Mouse (Mus musculus) liver, embryonic 13.5 days (tissue): ENCODE results near the gene Dhrs3. TPM values are rescaled to one million over a fixed set of nuclear protein-coding genes. Genes with fewer than 3 reads are reported as not detected.
A peak's percentile ranks its signal among the peaks of the same experiment; 100 is the strongest.

ENCODE experiments used
- ATAC-seq: fragments of 200-750 bp; cut with Nextera tagmentation; 2 replicates; pipeline ENCODE4 v1.8.0; 2017; ENCODE audit warnings: low read depth, mild to moderate bottlenecking, moderate number of reproducible peaks, moderate library complexity
- DNase-seq: peaks from one replicate; pipeline ENCODE4 v3.0.0; 2022
- H3K27ac ChIP-seq: fragments of 300-500 bp; sonication (generic); 2 replicates; pipeline ENCODE4 v1.5.1; 2015; ENCODE audit warnings: moderate library complexity, mild to moderate bottlenecking, inconsistent platforms
- H3K27me3 ChIP-seq: fragments of 300-500 bp; sonication (generic); 2 replicates; pipeline ENCODE4 v1.6.1; 2015; ENCODE audit warnings: mild to moderate bottlenecking, inconsistent platforms
- H3K36me3 ChIP-seq: fragments of 300-500 bp; sonication (generic); 2 replicates; pipeline ENCODE4 v1.6.1; 2015; ENCODE audit warnings: mild to moderate bottlenecking, inconsistent platforms
- H3K4me1 ChIP-seq: fragments of 300-500 bp; sonication (generic); replicated peaks from 2 replicates; pipeline ENCODE4 v1.6.1; 2015; ENCODE audit warnings: inconsistent platforms
- H3K4me2 ChIP-seq: fragments of 300-500 bp; sonication (generic); 2 replicates; pipeline ENCODE4 v1.6.1; 2015; ENCODE audit warnings: inconsistent platforms, mild to moderate bottlenecking, moderate library complexity
- H3K4me3 ChIP-seq: fragments of 300-500 bp; sonication (generic); replicated peaks from 2 replicates; pipeline ENCODE4 v1.5.1; 2015; ENCODE audit warnings: mild to moderate bottlenecking, inconsistent platforms
- H3K9ac ChIP-seq: fragments of 300-500 bp; sonication (generic); 2 replicates; pipeline ENCODE4 v1.6.1; 2015; ENCODE audit warnings: mild to moderate bottlenecking, inconsistent platforms
- H3K9me3 ChIP-seq: fragments of 300-500 bp; sonication (generic); replicated peaks from 2 replicates; pipeline ENCODE4 v1.6.1; 2016; ENCODE audit warnings: inconsistent platforms
- WGBS: fragments of 180-500 bp; shearing (Covaris S2); methylation state at CpG from one replicate; pipeline ENCODE4 v1.1.7; 2015; ENCODE audit not compliant: insufficient replicate concordance; 5-methylcytosine and 5-hydroxymethylcytosine counted together
- polyA plus RNA-seq: library from polyadenylated mRNA; unstranded; fragments of >200 nt; fragmentation: Nextera tagmentation; extraction: Ambion mirVana; gene quantifications from 2 replicates; pipeline ENCODE4 v1.2.1, GENCODE M21; 2015

Dhrs3 gene
- polyA plus RNA-seq, 1 experiment from 2014 or later: 25.0 TPM

DNA sequence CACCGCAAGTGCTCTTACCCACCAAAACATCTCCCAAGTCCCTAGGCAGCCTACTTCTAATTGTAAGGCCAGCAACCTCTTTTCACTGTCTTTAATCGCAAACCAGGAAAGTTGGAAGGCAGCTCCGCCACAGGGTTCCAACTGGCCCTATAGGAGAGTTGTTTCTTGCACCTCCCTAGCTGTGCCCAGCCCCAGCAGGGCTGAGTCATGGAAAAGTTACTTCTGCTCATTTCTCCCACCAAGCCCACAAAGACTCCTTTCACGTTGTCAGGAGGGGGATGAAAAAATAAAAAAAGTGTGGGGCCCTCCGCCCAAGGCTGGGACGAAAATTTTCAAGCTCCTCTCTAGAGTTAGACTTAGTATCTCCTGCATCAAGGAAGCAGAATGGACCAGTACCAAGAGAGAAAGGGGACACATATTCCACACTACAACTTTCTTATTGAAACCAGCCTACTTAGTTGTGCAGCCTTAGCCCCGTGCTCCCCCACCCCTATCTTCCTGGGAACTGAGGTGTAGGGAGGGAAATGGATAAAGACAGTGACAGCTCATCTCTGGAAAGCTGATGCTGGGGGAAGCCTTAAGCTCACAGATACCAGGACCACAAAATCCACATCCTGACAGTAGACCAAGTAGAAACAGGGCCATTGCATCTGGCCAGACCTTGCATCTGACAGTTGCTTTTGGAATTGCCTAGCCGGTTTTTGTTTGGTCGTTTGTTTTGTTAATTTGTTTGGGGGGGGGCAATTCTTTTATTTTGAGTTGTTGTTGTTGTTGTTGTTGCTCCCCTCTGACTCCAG lies 2.9 kb upstream of the Dhrs3 start:
- H3K4me1 ChIP-seq: peaks cover 18% of the 10 kb centered on the region
- H3K36me3 ChIP-seq: no peaks in the 10 kb centered on the region
- WGBS: 60% methylated on average over 9 of the region's 9 CpGs
- 0 out of 2 replicates have a peak overlapping the region, but pooled peaks have one; percentile 0 for H3K27ac ChIP-seq
- H3K9me3 ChIP-seq: no peaks in the 10 kb centered on the region
- peaks cover 37% of the 10 kb centered on the region for H3K27me3 ChIP-seq
- H3K9ac ChIP-seq: no peak overlapping the region
- no peak overlapping the region for H3K4me3 ChIP-seq
- ATAC-seq: no peak
- no peak overlapping the region for H3K4me2 ChIP-seq
- DNase-seq: no peak

DNA sequence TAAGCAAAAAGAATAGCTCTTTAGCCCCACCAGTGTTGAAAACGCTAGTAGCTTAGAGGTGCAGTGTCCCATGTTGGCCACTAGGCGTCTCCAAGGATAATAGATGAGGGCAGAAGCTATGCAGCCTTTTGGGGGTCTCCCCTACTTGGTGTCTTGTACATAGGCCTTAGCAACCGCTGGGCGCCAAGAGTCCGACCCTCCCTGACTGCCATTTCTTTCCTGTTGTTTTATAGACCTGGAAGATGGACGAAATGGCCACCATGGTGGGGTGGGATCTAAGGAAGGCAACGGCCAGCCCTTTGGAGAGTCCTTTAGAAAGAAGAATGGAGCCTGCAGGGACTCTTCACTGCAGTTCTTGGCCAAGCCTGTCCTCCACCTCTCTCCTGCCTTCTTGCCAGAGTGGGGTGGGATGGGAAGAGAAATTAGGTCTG lies 1.9 kb upstream of the Dhrs3 start:
- WGBS: 10% methylated on average over 7 of the region's 7 CpGs
- Histone ChIP-seq H3K27ac (no peak overlapping the region), H3K4me1 (peaks cover 18% of the 10 kb centered on the region), H3K4me3 (no peak overlapping the region), H3K9me3 (no peaks in the 10 kb centered on the region), H3K9ac (no peak overlapping the region), H3K4me2 (peak overlapping the region; percentile 74; the same call in 1 of the 2 replicates), H3K36me3 (no peaks in the 10 kb centered on the region), H3K27me3 (peaks cover 44% of the 10 kb centered on the region)
- ATAC-seq (no peak), DNase-seq (no peak)

- Histone ChIP-seq H3K4me1 (peaks cover 18% of the 10 kb centered on the region), H3K4me2 (peak overlapping the region; percentile 74), H3K9me3 (no peaks in the 10 kb centered on the region), H3K36me3 (no peaks in the 10 kb centered on the region), H3K27me3 (peaks cover 44% of the 10 kb centered on the region), H3K27ac (peak overlapping the region; percentile 71; the same call in 1 of the 2 replicates), H3K4me3 (peak overlapping the region; percentile 65; the same call in 1 of the 2 replicates), H3K9ac (no peak overlapping the region)
- 29% methylated on average over 10 of the region's 10 CpGs for WGBS
- no peak for DNase-seq
- ATAC-seq: 0 out of 2 replicates have a peak, but pooled peaks have one; percentile 7
Measured at GRCm38 (mm10) chr4:144891121-144891711, 1.4 kb upstream of the Dhrs3 start.

DNA sequence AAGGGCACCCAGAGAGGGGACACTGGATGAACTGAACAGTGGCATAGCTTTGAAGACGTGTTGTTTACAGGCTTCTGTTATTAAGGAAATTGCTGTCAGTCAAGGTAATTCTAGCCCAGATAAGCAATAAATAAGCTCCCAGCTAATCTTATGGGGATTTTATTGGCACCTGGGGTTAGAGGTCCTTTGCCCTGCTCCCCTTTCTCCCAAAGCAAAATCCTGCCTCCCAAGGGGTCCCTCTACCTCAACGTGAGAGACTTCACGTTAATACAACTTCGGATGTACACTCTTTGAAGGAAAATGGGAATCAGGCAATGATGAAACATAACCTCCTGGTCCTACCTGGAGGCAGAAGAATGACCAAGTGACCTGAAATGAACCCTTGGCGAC lies 889 bp upstream of the Dhrs3 start:
- WGBS: 14% methylated on average over 5 of the region's 5 CpGs
- Histone ChIP-seq H3K9ac (peak overlapping the region; percentile 69), H3K36me3 (no peaks in the 10 kb centered on the region), H3K9me3 (no peaks in the 10 kb centered on the region), H3K27ac (peak overlapping the region; percentile 71), H3K4me1 (peaks cover 18% of the 10 kb centered on the region), H3K4me3 (peak overlapping the region; percentile 65), H3K27me3 (peaks cover 44% of the 10 kb centered on the region), H3K4me2 (peak overlapping the region; percentile 74)
- ATAC-seq (no peak), DNase-seq (no peak)

DNA sequence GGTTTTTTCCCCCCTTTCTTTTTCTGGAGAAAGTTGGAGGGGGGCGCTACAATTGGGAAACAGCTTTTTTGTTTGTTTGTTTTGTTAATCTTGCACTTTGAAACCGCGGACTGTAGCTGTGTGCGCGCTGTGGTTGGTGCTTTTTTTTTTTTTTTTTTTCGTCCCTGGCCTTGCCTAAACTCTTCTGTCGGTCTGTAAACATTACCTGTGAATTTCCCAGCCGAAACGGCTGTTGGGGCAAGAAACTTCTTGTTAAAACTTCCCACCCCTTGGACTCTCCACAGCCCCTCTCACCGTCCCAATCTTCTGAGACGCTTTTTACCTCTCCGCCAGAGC lies 278 bp downstream of the Dhrs3 start:
- WGBS: 0% methylated on average over 12 of the region's 12 CpGs
- peak overlapping the region; percentile 74 for H3K4me2 ChIP-seq
- H3K27me3 ChIP-seq: peaks cover 44% of the 10 kb centered on the region
- H3K36me3 ChIP-seq: no peaks in the 10 kb centered on the region
- H3K4me3 ChIP-seq: peak overlapping the region; percentile 65
- no peak for DNase-seq
- no peak for ATAC-seq
- peak overlapping the region; percentile 71 for H3K27ac ChIP-seq
- peak overlapping the region; percentile 69 for H3K9ac ChIP-seq
- peaks cover 29% of the 10 kb centered on the region for H3K4me1 ChIP-seq
- no peaks in the 10 kb centered on the region for H3K9me3 ChIP-seq

GRCm38 (mm10) chr4:144893561-144894486 lies 1.2 kb downstream of the Dhrs3 start:
- Histone ChIP-seq H3K36me3 (peaks cover 4% of the 10 kb centered on the region), H3K27ac (peak overlapping the region; percentile 71), H3K9ac (peak overlapping the region; percentile 69), H3K9me3 (no peaks in the 10 kb centered on the region), H3K4me3 (peak overlapping the region; percentile 65), H3K4me2 (peak overlapping the region; percentile 74), H3K4me1 (peaks cover 38% of the 10 kb centered on the region), H3K27me3 (peaks cover 44% of the 10 kb centered on the region)
- no peak for ATAC-seq
- 2% methylated on average over 44 of the region's 44 CpGs for WGBS
- DNase-seq: no peak

DNA sequence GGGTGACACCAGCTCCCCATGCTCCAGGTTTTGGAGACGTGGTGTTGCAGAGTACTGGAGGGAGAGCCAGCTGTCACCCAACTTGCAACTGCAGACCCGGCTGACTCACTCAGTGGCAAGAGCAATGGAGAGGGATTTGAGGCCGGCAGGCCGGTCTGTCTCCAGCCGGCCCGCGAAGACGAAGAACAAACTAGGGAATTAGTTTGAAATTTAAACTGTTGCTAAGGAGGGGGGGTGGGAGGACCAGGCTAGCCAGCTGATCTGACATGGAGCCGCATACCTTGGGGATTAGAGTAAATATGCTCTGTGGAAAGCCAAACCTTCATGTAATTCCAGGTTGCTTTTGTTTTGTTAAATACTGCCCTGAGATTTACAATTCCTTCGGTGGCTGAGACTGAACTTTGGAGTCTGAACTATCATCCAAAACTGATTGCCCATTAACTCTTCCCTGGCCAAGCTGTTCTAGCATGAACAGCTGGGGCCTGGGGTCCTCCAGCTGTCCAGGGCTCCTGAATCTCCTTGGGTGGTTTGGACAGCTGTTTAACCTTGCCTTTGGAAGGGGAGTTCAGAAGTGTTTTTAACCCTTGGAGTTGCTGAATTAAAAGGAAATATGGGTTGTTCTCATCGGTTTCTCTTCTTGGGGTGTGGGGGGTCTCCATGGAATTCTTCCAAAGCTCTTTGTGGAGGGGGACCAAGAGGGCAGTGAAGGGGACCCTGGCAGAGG lies 2.0 kb downstream of the Dhrs3 start:
- peaks cover 8% of the 10 kb centered on the region for H3K36me3 ChIP-seq
- H3K4me1 ChIP-seq: peaks cover 46% of the 10 kb centered on the region
- no peaks in the 10 kb centered on the region for H3K9me3 ChIP-seq
- H3K27me3 ChIP-seq: peaks cover 44% of the 10 kb centered on the region
- DNase-seq (no peak), ATAC-seq (no peak)
- peak overlapping the region; percentile 71 for H3K27ac ChIP-seq
- H3K4me2 ChIP-seq: peak overlapping the region; percentile 74
- peak overlapping the region; percentile 65 for H3K4me3 ChIP-seq
- H3K9ac ChIP-seq: peak overlapping the region; percentile 69
- 11% methylated on average over 11 of the region's 11 CpGs for WGBS

DNA sequence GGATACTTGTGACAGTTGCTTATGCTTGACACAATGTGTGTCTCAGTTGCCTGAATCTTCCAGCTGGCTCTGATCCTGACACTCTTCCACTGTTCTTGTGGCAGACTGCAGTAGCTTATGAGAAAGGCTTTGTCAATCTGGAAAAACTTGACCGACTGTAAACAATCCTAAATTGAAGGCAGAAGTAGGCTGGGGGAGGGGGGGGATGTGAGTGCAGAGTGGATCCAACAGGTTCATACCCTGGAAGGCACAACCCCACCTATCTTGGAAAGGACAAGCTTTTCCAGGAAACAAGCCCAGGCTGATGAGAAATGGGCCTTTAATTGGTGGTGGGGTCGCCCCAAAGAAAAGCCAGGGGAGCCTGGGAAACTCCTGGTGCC lies 2.6 kb downstream of the Dhrs3 start:
- H3K4me1 ChIP-seq: peaks cover 52% of the 10 kb centered on the region
- no peak for DNase-seq

DNA sequence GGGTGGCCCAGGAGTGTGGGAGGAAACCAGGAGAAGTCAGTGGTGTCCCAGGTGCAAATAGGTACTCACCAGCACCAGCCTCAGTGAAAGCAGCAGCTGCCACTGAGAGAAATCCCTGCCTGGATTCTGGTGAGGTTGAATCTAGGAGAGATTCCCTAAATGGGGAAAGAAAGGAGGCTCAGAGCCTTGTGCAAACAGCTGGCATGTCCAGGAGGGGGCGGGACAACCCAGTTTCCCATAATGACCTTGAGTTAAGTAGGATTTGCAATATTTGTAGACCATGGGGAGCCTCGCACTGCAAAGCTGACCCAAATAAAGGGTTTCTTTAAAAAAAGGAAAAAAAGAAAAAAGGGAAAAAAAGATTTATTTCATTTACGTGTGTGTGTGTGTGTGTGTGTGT lies 3.7 kb downstream of the Dhrs3 start:
- Histone ChIP-seq H3K36me3 (peaks cover 8% of the 10 kb centered on the region), H3K9ac (0 out of 2 replicates have a peak overlapping the region, but pooled peaks have one; percentile 29), H3K9me3 (no peaks in the 10 kb centered on the region), H3K4me3 (no peak overlapping the region; the same call in 1 of the 2 replicates), H3K4me1 (peaks cover 58% of the 10 kb centered on the region), H3K27ac (peak overlapping the region; percentile 71), H3K4me2 (peak overlapping the region; percentile 37), H3K27me3 (peaks cover 41% of the 10 kb centered on the region)
- ATAC-seq (no peak), DNase-seq (no peak)
- 62% methylated on average over 3 of the region's 3 CpGs for WGBS

More for the DNA sequence above, 2.6 kb downstream of the Dhrs3 start:
- 49% methylated on average over 2 of the region's 2 CpGs for WGBS
- Histone ChIP-seq H3K36me3 (peaks cover 8% of the 10 kb centered on the region), H3K27ac (peak overlapping the region; percentile 71), H3K4me3 (peak overlapping the region; percentile 65), H3K9ac (peak overlapping the region; percentile 69; the same call in 1 of the 2 replicates), H3K4me2 (peak overlapping the region; percentile 74), H3K27me3 (peaks cover 44% of the 10 kb centered on the region), H3K9me3 (no peaks in the 10 kb centered on the region)
- ATAC-seq: no peak

DNA sequence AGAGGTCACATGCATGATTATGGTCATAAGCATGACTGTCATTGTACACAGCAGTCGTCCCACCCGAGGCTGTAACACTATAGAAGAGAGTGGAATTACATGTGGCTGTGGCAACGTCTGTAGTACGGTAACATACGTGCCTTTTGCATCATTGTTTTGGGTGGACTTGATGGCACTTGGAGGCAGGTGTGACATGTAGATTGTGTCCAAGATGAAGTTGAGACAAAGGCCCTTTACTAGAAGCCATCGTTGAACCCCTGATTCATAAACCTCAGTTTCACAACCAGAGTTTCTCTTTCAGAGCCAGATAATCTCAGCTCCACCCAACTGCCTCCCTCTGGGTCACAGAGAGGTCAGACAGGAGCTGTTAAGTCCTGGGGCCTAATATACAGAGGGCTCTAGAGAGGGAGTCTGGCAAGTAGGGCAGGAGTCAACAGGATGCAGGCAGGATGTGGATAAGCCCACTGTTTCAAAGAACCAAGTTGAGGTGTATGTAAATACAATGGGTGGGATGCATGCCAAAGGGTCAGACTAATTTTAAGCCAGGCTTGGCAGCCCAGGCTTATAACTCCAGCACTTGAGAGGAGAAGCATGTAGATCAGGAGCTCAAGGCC lies 5.5 kb downstream of the Dhrs3 start:
- no peak for DNase-seq
- Histone ChIP-seq H3K4me1 (peaks cover 68% of the 10 kb centered on the region), H3K36me3 (peaks cover 8% of the 10 kb centered on the region), H3K27ac (no peak overlapping the region), H3K9ac (no peak overlapping the region), H3K27me3 (peaks cover 23% of the 10 kb centered on the region), H3K9me3 (no peaks in the 10 kb centered on the region), H3K4me3 (no peak overlapping the region), H3K4me2 (no peak overlapping the region)
- 40% methylated on average over 6 of the region's 6 CpGs for WGBS
- ATAC-seq: peak; percentile 19; the same call in 1 of the 2 replicates
